Mouse (Mus musculus): ENCODE measurements around the gene Smg6. TPM values are rescaled to one million over a fixed set of nuclear protein-coding genes. Genes with fewer than 3 reads are reported as not detected.
A peak's percentile ranks its signal among the peaks of the same experiment; 100 is the strongest.

Gene Smg6
- total and polyA plus RNA-seq, 2 experiments from 2014 or later = 9.6 to 25.8 TPM

GRCm38 (mm10) chr11:74976835-74977687, 51.4 kb downstream of the Smg6 start:
- Histone ChIP-seq H3K4me2 (ENCODE audit: low read depth) (no peak overlapping the region), H3K4me1 (ENCODE audit: insufficient read depth) (no peaks in the 10 kb centered on the region), H3K36me3 (ENCODE audit: insufficient read depth) (no peaks in the 10 kb centered on the region), H3K27ac (ENCODE audit: low read depth, low read length) (no peak overlapping the region), H3K9me3 (ENCODE audit: low read length) (no peaks in the 10 kb centered on the region), H3K4me3 (ENCODE audit: low read depth, low read length) (no peak overlapping the region), H3K9ac (no peak overlapping the region), H3K27me3 (ENCODE audit: insufficient read depth, low read length) (no peaks in the 10 kb centered on the region)
- ATAC-seq = no peak
- 88% methylated on average over 3 of the region's 3 CpGs for WGBS
- no peak for DNase-seq
- TF ChIP-seq CTCF (IDR thresholded peaks at IDR 0.05; ENCODE audit: low read depth) = no peak

- H3K4me3 ChIP-seq (ENCODE audit: low read depth, low read length) = no peak overlapping the region
- peak; percentile 62; the same call in 1 of the 2 replicates for ATAC-seq
Measured at GRCm38 (mm10) chr11:74981464-74981863, 55.8 kb downstream of the Smg6 start.

GRCm38 (mm10) chr11:74982241-74982640, 56.6 kb downstream of the Smg6 start:
- H3K9me3 ChIP-seq (ENCODE audit: low read length) = no peaks in the 10 kb centered on the region
- TF ChIP-seq CTCF (IDR thresholded peaks at IDR 0.05; ENCODE audit: low read depth) = no peak
- ATAC-seq = no peak
- no peaks in the 10 kb centered on the region for H3K4me1 ChIP-seq (ENCODE audit: insufficient read depth)
- no peak overlapping the region for H3K27ac ChIP-seq (ENCODE audit: low read depth, low read length)
- H3K4me3 ChIP-seq (ENCODE audit: low read depth, low read length) = no peak overlapping the region
- no peak overlapping the region for H3K9ac ChIP-seq
- no peak overlapping the region for H3K4me2 ChIP-seq (ENCODE audit: low read depth)
- H3K27me3 ChIP-seq (ENCODE audit: insufficient read depth, low read length) = no peaks in the 10 kb centered on the region
- DNase-seq = no peak
- no peaks in the 10 kb centered on the region; the same call in 1 of the 2 replicates for H3K36me3 ChIP-seq (ENCODE audit: insufficient read depth)

More at GRCm38 (mm10) chr11:74981464-74981863, 55.8 kb downstream of the Smg6 start:
- H3K9ac ChIP-seq = no peak overlapping the region
- no peaks in the 10 kb centered on the region for H3K4me1 ChIP-seq (ENCODE audit: insufficient read depth)
- no peak overlapping the region for H3K27ac ChIP-seq (ENCODE audit: low read depth, low read length)
- peak; percentile 74 for DNase-seq
- H3K36me3 ChIP-seq (ENCODE audit: insufficient read depth) = no peaks in the 10 kb centered on the region; the same call in 1 of the 2 replicates
- WGBS = 43% methylated on average over 2 of the region's 2 CpGs
- no peaks in the 10 kb centered on the region for H3K27me3 ChIP-seq (ENCODE audit: insufficient read depth, low read length)
- H3K4me2 ChIP-seq (ENCODE audit: low read depth) = no peak overlapping the region
- peak; percentile 93 for TF ChIP-seq CTCF (IDR thresholded peaks at IDR 0.05; ENCODE audit: low read depth)
- no peaks in the 10 kb centered on the region for H3K9me3 ChIP-seq (ENCODE audit: low read length)

GRCm38 (mm10) chr11:74988162-74988561, 62.5 kb downstream of the Smg6 start:
- Histone ChIP-seq H3K27ac (ENCODE audit: low read depth, low read length) (no peak overlapping the region), H3K9me3 (ENCODE audit: low read length) (no peaks in the 10 kb centered on the region), H3K4me2 (ENCODE audit: low read depth) (no peak overlapping the region), H3K27me3 (ENCODE audit: insufficient read depth, low read length) (no peaks in the 10 kb centered on the region), H3K9ac (no peak overlapping the region), H3K36me3 (ENCODE audit: insufficient read depth) (peaks cover 27% of the 10 kb centered on the region), H3K4me1 (ENCODE audit: insufficient read depth) (0 out of 2 replicates have a peak, but pooled peaks cover 3% of the 10 kb centered on the region), H3K4me3 (ENCODE audit: low read depth, low read length) (no peak overlapping the region)
- ATAC-seq (peak; percentile 20; the same call in 1 of the 2 replicates), DNase-seq (no peak)
- TF ChIP-seq CTCF (IDR thresholded peaks at IDR 0.05; ENCODE audit: low read depth) = no peak
- 35% methylated on average over 5 of the region's 5 CpGs for WGBS

GRCm38 (mm10) chr11:74989047-74989446, 63.4 kb downstream of the Smg6 start:
- ATAC-seq (no peak), DNase-seq (no peak)
- WGBS = 80% methylated on average over 2 of the region's 2 CpGs
- Histone ChIP-seq H3K9me3 (ENCODE audit: low read length) (no peaks in the 10 kb centered on the region), H3K4me2 (ENCODE audit: low read depth) (no peak overlapping the region), H3K4me1 (ENCODE audit: insufficient read depth) (0 out of 2 replicates have a peak, but pooled peaks cover 3% of the 10 kb centered on the region), H3K4me3 (ENCODE audit: low read depth, low read length) (no peak overlapping the region), H3K36me3 (ENCODE audit: insufficient read depth) (peaks cover 27% of the 10 kb centered on the region), H3K27ac (ENCODE audit: low read depth, low read length) (no peak overlapping the region), H3K9ac (no peak overlapping the region), H3K27me3 (ENCODE audit: insufficient read depth, low read length) (no peaks in the 10 kb centered on the region)
- TF ChIP-seq CTCF (IDR thresholded peaks at IDR 0.05; ENCODE audit: low read depth) = no peak

- Histone ChIP-seq H3K4me2 (ENCODE audit: low read depth) (no peak overlapping the region), H3K4me1 (ENCODE audit: insufficient read depth) (0 out of 2 replicates have a peak, but pooled peaks cover 3% of the 10 kb centered on the region), H3K9ac (no peak overlapping the region), H3K9me3 (ENCODE audit: low read length) (no peaks in the 10 kb centered on the region), H3K27ac (ENCODE audit: low read depth, low read length) (no peak overlapping the region), H3K36me3 (ENCODE audit: insufficient read depth) (peaks cover 27% of the 10 kb centered on the region), H3K4me3 (ENCODE audit: low read depth, low read length) (no peak overlapping the region), H3K27me3 (ENCODE audit: insufficient read depth, low read length) (no peaks in the 10 kb centered on the region)
- ATAC-seq = no peak
- no peak for TF ChIP-seq CTCF (IDR thresholded peaks at IDR 0.05; ENCODE audit: low read depth)
- DNase-seq = no peak
- WGBS = 90% methylated on average over 5 of the region's 5 CpGs
Measured at GRCm38 (mm10) chr11:74990501-74990900, 64.9 kb downstream of the Smg6 start.

GRCm38 (mm10) chr11:74991290-74991689, 65.7 kb downstream of the Smg6 start:
- Histone ChIP-seq H3K27me3 (ENCODE audit: insufficient read depth, low read length) (no peaks in the 10 kb centered on the region), H3K27ac (ENCODE audit: low read depth, low read length) (no peak overlapping the region), H3K9ac (no peak overlapping the region), H3K9me3 (ENCODE audit: low read length) (no peaks in the 10 kb centered on the region), H3K36me3 (ENCODE audit: insufficient read depth) (peaks cover 27% of the 10 kb centered on the region), H3K4me1 (ENCODE audit: insufficient read depth) (0 out of 2 replicates have a peak, but pooled peaks cover 3% of the 10 kb centered on the region), H3K4me3 (ENCODE audit: low read depth, low read length) (no peak overlapping the region), H3K4me2 (ENCODE audit: low read depth) (no peak overlapping the region)
- DNase-seq = no peak
- 96% methylated on average over 1 of the region's 1 CpGs for WGBS
- no peak for ATAC-seq
- no peak for TF ChIP-seq CTCF (IDR thresholded peaks at IDR 0.05; ENCODE audit: low read depth)
